Mouse (Mus musculus) CD4-positive helper T cell, adult 2 months (primary cell): ENCODE measurements around the gene Slc13a5.

ENCODE experiments used
- DNase-seq: peaks from one replicate; pipeline ENCODE4 v3.0.0-alpha.2; 2012; ENCODE audit warnings: low read depth, missing footprints, low spot score

Gene Slc13a5

DNA sequence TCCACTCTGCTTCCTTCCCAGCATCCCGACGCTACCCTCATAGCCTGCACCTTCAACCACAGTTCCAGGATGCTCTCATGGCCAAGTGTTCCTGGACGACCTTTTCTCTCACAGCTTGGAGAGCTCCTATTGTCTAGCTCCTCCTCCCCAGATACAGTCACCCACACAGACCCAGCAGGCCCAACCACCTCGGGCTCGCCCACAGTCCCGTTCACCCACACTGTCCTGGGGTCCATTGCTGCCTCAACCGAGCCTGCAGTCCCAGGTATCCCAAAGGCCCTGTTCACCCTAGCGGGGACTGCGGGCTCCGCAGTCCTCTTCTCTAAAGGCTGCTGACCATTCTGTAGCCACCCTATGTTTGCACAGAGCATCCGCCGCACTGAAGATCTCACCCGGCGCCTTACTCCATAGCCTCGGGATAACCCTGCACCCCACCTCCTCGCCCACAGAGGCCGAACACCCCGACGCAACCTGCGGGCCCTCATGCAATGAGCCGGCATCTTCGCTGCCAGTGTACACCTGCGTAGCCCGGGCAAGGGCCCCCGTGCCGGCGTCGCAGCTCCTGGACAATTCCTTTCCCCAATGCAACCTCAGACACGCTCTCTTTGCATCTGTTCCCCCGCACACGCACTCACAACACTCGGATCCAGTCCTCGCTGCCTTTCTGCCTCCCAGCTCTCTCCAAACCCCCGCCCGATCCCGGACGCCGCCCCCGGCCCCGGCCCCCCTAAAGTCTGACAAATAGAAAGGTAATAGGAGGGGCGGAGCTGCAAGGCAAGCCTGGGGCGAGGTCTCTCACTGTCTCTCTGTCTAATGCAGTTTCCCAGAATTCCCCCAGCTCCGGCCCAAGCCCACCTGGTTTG, 60.5 kb downstream of the Slc13a5 start, which contains the start of gene Gm43951:
Gene Gm43951 (minus strand): TSS at position 500 of the 863 bp plus-strand sequence.
- peak; percentile 21 for DNase-seq

DNA sequence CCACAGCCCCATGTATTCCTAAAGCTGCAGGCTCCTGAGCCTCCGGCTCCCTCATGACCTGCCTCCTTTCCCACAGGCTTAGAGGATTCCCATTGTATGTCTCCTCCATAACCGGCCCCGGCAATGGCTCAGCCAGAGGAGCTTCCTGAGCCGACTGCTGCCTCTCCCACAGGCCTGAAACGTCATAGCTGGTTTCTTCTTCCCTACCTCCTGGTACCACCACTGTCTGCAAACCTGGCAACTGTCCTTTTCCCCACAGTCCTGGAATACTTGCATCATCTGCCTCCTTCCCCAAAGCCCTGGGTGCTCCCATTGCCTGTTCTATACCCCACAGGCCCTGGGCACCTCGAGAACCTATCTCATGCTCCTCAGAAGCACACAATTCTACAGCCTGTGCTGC, 61.8 kb downstream of the Slc13a5 start:
- DNase-seq: no peak

DNA sequence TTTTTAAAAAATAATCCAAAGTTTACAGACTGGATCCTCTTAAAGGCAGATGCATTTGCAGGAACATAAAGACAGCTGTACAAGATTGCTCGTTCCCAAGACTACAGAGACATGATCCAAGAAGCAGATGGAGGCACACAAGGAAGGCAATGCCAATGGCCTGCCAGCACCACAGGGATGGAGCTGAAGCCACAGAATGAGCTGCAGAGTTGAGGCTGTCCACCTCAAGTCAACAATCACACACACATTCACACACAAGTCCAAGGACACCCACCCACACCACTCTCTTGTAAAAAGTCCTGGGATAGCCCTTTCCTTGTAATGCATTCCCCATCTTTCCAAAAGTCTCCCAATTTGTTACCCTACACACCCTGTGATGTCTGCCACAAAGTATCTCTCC, 63.6 kb downstream of the Slc13a5 start:
- DNase-seq: no peak

DNA sequence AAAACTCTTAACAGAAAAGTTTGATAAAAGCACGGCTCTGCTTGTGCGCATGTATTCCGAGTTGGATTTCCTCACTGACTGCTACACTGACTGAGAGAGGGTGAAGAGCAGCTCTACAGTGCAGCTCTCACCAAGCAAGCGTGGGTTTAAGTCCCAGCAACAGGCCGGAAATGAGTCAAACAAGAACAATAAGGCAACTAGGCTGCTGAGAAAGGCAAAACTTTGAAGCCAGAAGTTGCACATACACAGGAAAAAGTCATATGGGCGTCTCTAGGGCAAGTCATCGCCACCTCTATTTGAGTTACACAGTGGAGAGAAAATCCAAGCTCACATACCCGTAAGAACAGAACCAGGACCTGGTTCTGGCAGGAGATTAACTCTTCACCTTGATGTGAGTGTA, 70.5 kb downstream of the Slc13a5 start:
- peak; percentile 75 for DNase-seq

DNA sequence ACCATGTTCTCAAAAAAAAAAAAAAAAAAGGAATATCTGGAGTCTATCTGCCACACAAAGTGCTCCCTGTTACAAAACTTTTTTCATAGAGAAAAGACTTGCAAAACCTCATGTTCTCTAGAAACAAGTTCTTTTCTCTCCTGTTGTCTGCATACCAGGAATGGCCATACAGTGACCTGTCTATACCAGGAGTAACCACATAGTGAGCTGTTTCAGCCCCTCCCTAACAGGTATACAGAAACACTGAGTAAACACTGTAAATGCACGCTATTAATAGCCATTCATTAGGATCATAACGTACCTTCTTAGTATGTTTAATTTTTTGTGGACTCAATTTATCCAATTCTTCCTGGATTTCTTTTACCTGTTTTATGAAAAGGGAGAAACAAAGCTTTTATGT, 72.8 kb downstream of the Slc13a5 start:
- DNase-seq: no peak
